Mouse (Mus musculus): ENCODE data around the gene Sh3tc1. TPM values are rescaled to one million over a fixed set of nuclear protein-coding genes. Genes with fewer than 3 reads are reported as not detected.

Gene Sh3tc1
- polyA plus RNA-seq, 1 experiment = 35.1 TPM

DNA sequence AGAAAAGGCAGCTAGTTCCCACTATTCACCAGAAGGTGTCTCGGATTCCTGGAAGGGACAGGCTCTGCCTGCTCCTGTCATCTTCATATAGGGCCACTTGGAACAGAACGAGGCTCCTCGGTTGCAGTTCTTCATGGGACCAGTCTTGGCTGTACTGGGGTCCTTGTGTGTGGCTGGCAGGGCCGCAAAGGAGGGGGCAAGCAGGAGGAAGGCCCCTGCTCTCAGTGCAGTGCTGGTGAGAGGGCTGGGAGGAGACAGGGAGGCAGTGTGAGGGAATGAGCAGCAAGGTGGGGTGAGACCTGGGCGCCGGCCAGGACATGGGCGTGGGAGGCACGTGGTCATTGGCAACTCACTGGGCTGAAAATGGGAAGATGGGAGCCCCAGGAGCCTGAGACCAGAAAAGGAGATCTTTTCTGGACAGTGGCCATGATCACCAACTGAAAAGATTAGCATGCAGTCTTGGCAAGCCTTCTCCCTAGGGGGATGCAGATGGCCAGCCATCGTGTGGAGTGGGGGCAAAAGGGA is 77.7 kb downstream of the Sh3tc1 start:
- H3K4me3 ChIP-seq (ENCODE audit: insufficient read depth, low read depth, low read length) = no peak overlapping the region
- H3K4me1 ChIP-seq (ENCODE audit: control insufficient read depth, insufficient read depth, low read length) = no peaks in the 10 kb centered on the region
- no peaks in the 10 kb centered on the region for H3K36me3 ChIP-seq (ENCODE audit: control insufficient read depth, insufficient read depth, low read length)
- WGBS = 72% methylated on average over 9 of the region's 9 CpGs
- no peaks in the 10 kb centered on the region for H3K27me3 ChIP-seq (replicated peaks; ENCODE audit: control insufficient read depth, insufficient read depth, low read length)
- DNase-seq = no peak
- no peak for TF ChIP-seq POLR2A (IDR thresholded peaks at IDR 0.05; ENCODE audit: low read depth, low read length)
- no peak overlapping the region for H3K27ac ChIP-seq (ENCODE audit: insufficient read depth, low read depth, low read length)

DNA sequence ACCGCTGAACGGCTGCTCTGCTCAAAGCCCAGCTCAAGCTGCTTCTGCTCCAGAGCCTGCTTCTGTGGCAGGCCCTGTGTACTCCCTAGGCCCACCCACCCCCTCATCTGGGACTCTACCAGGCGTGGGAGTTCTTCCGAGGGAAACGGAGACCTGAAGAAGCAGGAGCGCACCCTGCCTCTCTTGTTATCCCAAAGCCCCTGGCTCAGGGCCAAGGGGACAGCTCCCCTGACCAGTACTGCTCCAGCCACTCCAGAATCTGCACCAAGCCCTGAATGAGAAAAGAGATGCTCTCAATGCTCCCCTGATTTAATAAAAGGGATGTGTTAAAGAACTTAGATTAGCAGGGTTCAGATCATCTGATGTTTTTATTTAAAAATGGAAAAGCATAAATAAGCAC is 78.6 kb downstream of the Sh3tc1 start:
- WGBS = 59% methylated on average over 6 of the region's 6 CpGs
- no peak for DNase-seq
- Histone ChIP-seq H3K4me1 (ENCODE audit: control insufficient read depth, insufficient read depth, low read length) (no peaks in the 10 kb centered on the region), H3K27me3 (replicated peaks; ENCODE audit: control insufficient read depth, insufficient read depth, low read length) (no peaks in the 10 kb centered on the region), H3K27ac (ENCODE audit: insufficient read depth, low read depth, low read length) (no peak overlapping the region), H3K4me3 (ENCODE audit: insufficient read depth, low read depth, low read length) (no peak overlapping the region), H3K36me3 (ENCODE audit: control insufficient read depth, insufficient read depth, low read length) (no peaks in the 10 kb centered on the region)
- TF ChIP-seq POLR2A (IDR thresholded peaks at IDR 0.05; ENCODE audit: low read depth, low read length) (no peak), CTCF (conservative IDR thresholded peaks at IDR 0.05; ENCODE audit: insufficient read depth, insufficient read length, low read depth, low read length) (no peak)

DNA sequence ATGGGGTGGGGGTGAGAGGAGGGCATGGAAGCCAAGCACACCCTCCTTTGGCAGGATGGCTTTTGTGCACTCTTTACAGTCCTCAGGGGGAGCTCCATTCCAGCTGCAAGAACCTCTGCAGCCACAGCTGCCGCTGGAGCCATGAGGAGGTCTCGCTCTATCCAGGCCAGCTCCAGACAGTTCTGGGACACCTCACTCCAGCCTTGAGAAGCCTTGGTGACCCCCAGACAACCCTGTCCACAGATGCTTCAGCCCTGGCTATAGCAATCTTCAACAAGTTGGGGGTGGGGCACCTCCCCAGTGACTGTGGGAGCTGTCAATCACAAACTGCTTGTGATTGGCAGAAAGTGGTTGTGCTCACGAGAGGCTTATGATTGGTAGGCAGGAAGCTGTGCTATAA is 80.3 kb downstream of the Sh3tc1 start:
- 76% methylated on average over 3 of the region's 3 CpGs for WGBS
- no peaks in the 10 kb centered on the region for H3K36me3 ChIP-seq (ENCODE audit: control insufficient read depth, insufficient read depth, low read length)

DNA sequence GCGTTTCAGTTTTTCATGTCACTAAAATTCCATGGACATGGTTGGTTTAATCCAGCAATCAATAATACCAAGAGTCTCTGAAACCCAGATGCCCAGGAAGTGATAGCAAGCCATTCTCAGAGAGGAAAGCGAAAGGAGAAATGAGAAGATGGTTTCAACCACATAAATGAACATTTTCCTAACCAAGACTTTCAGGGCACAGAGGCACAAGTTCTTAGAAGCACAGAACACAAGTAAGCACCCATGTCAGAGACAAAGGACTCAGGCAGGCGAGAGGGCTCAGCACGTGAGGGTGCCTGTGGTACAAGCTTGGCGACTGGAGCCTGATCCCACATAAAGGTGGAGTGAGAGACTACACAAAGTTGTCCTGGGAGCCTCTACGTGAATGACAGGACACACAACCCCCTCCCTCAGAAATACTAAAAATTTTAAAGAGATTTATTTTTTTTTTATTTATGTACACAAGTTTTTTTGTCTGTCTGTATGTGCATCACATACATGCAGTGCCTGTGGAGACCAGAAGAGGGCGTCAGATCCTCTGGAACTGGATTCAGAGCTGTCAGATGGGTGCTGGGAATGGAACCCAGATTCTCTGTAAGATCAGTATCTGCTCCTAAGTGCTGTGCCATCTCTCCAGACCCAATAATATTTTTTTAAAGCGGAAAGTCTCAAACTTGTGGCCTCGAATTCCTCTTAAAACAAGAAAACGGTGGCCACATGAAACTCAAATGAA is 83.9 kb downstream of the Sh3tc1 start:
- H3K4me1 ChIP-seq (ENCODE audit: control insufficient read depth, insufficient read depth, low read length) = no peaks in the 10 kb centered on the region
- WGBS = 86% methylated on average over 10 of the region's 10 CpGs
- TF ChIP-seq POLR2A (IDR thresholded peaks at IDR 0.05; ENCODE audit: low read depth, low read length) (no peak), CTCF (conservative IDR thresholded peaks at IDR 0.05; ENCODE audit: insufficient read depth, insufficient read length, low read depth, low read length) (no peak)
- H3K36me3 ChIP-seq (ENCODE audit: control insufficient read depth, insufficient read depth, low read length) = no peaks in the 10 kb centered on the region
- no peak for DNase-seq
- no peaks in the 10 kb centered on the region for H3K27me3 ChIP-seq (replicated peaks; ENCODE audit: control insufficient read depth, insufficient read depth, low read length)
- H3K4me3 ChIP-seq (ENCODE audit: insufficient read depth, low read depth, low read length) = no peak overlapping the region
- H3K27ac ChIP-seq (ENCODE audit: insufficient read depth, low read depth, low read length) = no peak overlapping the region

More for the DNA sequence above, 80.3 kb downstream of the Sh3tc1 start:
- H3K27ac ChIP-seq (ENCODE audit: insufficient read depth, low read depth, low read length) = no peak overlapping the region
- DNase-seq = no peak
- TF ChIP-seq POLR2A (IDR thresholded peaks at IDR 0.05; ENCODE audit: low read depth, low read length) = no peak
- no peak for TF ChIP-seq CTCF (conservative IDR thresholded peaks at IDR 0.05; ENCODE audit: insufficient read depth, insufficient read length, low read depth, low read length)
- H3K4me3 ChIP-seq (ENCODE audit: insufficient read depth, low read depth, low read length) = no peak overlapping the region
- no peaks in the 10 kb centered on the region for H3K27me3 ChIP-seq (replicated peaks; ENCODE audit: control insufficient read depth, insufficient read depth, low read length)
- no peaks in the 10 kb centered on the region for H3K4me1 ChIP-seq (ENCODE audit: control insufficient read depth, insufficient read depth, low read length)

DNA sequence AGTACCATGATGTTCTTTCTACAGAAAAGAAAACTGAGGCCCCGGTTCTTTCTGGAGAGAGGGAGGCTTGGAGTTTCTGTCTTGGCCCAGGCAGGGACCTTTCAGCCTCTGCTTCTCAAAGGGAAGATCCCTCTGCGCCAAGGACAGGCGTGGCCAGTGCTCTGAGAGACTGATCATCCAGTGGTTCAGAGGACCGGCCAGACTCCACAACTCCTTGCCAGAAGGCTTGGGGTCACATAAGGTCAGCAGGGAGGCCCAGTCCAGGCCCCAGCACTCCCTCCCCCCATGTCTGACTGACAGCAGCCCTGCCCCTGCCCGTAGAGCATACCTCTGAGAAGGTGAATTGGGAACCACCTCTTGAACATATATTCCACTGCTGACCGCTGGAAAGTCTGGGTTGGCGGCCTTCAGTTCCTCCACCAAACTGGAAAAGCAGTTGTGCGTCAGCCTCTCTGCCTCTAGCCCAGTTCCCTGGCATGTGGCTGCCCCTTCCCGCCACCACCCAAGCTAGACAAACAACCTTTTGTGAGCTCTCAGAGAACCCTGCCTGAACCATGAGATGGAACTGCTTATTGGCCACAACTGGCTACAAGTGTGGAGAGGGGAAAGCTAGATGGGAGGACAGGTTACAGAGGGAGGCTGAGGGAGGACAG is 85.9 kb downstream of the Sh3tc1 start:
- Histone ChIP-seq H3K36me3 (ENCODE audit: control insufficient read depth, insufficient read depth, low read length) (no peaks in the 10 kb centered on the region), H3K4me3 (ENCODE audit: insufficient read depth, low read depth, low read length) (no peak overlapping the region), H3K4me1 (ENCODE audit: control insufficient read depth, insufficient read depth, low read length) (no peaks in the 10 kb centered on the region), H3K27me3 (replicated peaks; ENCODE audit: control insufficient read depth, insufficient read depth, low read length) (no peaks in the 10 kb centered on the region), H3K27ac (ENCODE audit: insufficient read depth, low read depth, low read length) (no peak overlapping the region)
- DNase-seq = peak; percentile 34
- no peak for TF ChIP-seq CTCF (conservative IDR thresholded peaks at IDR 0.05; ENCODE audit: insufficient read depth, insufficient read length, low read depth, low read length)
- no peak for TF ChIP-seq POLR2A (IDR thresholded peaks at IDR 0.05; ENCODE audit: low read depth, low read length)
- 85% methylated on average over 9 of the region's 9 CpGs for WGBS

DNA sequence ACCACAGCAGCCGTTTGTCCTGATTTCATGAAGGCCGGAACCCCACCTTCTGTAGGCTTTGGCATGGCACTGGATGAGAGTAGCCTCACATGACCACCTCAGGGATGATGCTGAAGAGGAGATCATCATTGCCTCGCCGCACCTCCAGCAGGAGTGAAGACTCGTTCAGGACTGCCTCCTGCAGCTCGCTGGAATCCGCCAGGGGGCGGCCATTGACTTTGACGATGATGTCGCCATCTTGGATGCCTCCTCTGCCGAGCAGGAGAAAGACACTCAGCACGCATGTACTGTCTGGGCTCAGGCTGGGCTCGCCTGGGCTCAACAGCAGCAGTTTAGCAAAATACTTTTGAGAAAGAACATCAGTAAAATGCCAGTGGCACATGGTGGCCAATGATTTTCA is 86.9 kb downstream of the Sh3tc1 start:
- H3K4me3 ChIP-seq (ENCODE audit: insufficient read depth, low read depth, low read length) = no peak overlapping the region
- H3K36me3 ChIP-seq (ENCODE audit: control insufficient read depth, insufficient read depth, low read length) = no peaks in the 10 kb centered on the region
- no peaks in the 10 kb centered on the region for H3K27me3 ChIP-seq (replicated peaks; ENCODE audit: control insufficient read depth, insufficient read depth, low read length)
- 92% methylated on average over 13 of the region's 13 CpGs for WGBS
- no peak for DNase-seq
- no peak overlapping the region for H3K27ac ChIP-seq (ENCODE audit: insufficient read depth, low read depth, low read length)
- no peak for TF ChIP-seq CTCF (conservative IDR thresholded peaks at IDR 0.05; ENCODE audit: insufficient read depth, insufficient read length, low read depth, low read length)
- TF ChIP-seq POLR2A (IDR thresholded peaks at IDR 0.05; ENCODE audit: low read depth, low read length) = no peak
- no peaks in the 10 kb centered on the region for H3K4me1 ChIP-seq (ENCODE audit: control insufficient read depth, insufficient read depth, low read length)

DNA sequence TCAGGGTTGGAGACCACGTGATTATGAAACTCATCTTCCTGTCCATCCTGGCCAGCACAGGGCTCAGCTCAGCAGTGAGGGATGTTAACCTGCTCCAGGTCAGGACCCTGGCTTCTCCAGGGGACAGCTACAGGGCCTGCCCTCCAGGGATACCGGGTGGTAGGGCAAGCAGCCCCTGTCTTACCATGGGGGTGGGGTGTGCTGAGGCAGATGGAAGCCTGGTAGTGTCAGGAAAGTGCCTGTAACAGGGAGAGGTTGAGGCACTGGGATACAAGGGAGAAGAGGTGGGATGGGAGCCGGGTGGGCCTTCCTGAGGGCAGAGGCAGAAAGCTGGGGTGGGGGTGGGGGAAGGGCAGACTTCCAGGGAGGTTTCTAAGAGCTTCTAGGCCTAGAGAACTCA is 87.5 kb downstream of the Sh3tc1 start:
- no peak overlapping the region for H3K4me3 ChIP-seq (ENCODE audit: insufficient read depth, low read depth, low read length)
- no peaks in the 10 kb centered on the region for H3K27me3 ChIP-seq (replicated peaks; ENCODE audit: control insufficient read depth, insufficient read depth, low read length)
- WGBS = 85% methylated on average over 3 of the region's 3 CpGs
- no peaks in the 10 kb centered on the region for H3K4me1 ChIP-seq (ENCODE audit: control insufficient read depth, insufficient read depth, low read length)
- TF ChIP-seq POLR2A (IDR thresholded peaks at IDR 0.05; ENCODE audit: low read depth, low read length) (no peak), CTCF (conservative IDR thresholded peaks at IDR 0.05; ENCODE audit: insufficient read depth, insufficient read length, low read depth, low read length) (no peak)
- no peak for DNase-seq
- H3K36me3 ChIP-seq (ENCODE audit: control insufficient read depth, insufficient read depth, low read length) = no peaks in the 10 kb centered on the region
- no peak overlapping the region for H3K27ac ChIP-seq (ENCODE audit: insufficient read depth, low read depth, low read length)
